In genomic region chr16:13387306-13387705, GRCm38 (mm10) we compare ENCODE assay signal across 23 mouse cellular contexts.
DNase-seq lines count a peak whose midpoint lies in the region; ATAC-seq and TF ChIP-seq lines count a peak whose summit lies in the region.
"Had no signal": no experiment of that assay in that cellular context is flagged by ENCODE, and none has a peak within 500 bp of the region (broad histone marks: within the 10 kb centered on the region; RNA-seq: fewer than 3 reads in every experiment).

No protein-coding gene starts in this region.

- 77% methylated on average over 4 of the region's 4 CpGs for WGBS in kidney, embryonic 16.5 days
- 73% methylated on average over 4 of the region's 4 CpGs for WGBS in lung, adult 2 months

- H3K27ac ChIP-seq in kidney, embryonic 16.5 days (ENCODE audit: low read length), result no peak overlapping the region
- H3K27ac ChIP-seq in brown adipose tissue, adult 24 weeks (replicated peaks; ENCODE audit: low read depth, low read length), result 0 out of 2 replicates have a peak overlapping the region, but pooled peaks have one; percentile 12
- H3K27ac ChIP-seq: embryonic facial prominence, embryonic 12.5 days; forebrain, embryonic 13.5 days; heart, adult 2 months; heart, embryonic 15.5 days; hindbrain, embryonic 13.5 days; limb, embryonic 10.5 days; liver, embryonic 15.5 days had no signal

- no peak overlapping the region for H3K9ac ChIP-seq in kidney, embryonic 16.5 days (replicated peaks; ENCODE audit: low read length)
- H3K9ac ChIP-seq: embryonic facial prominence, embryonic 12.5 days; forebrain, embryonic 13.5 days; heart, embryonic 15.5 days; hindbrain, embryonic 13.5 days; liver, embryonic 15.5 days had no signal

- H3K9me3 ChIP-seq in kidney, embryonic 16.5 days (ENCODE audit: low read length), result no peaks in the 10 kb centered on the region
- H3K9me3 ChIP-seq: embryonic facial prominence, embryonic 12.5 days; forebrain, embryonic 13.5 days; heart, embryonic 15.5 days; hindbrain, embryonic 13.5 days; limb, embryonic 10.5 days; liver, embryonic 15.5 days had no signal

- ATAC-seq in kidney, embryonic 16.5 days (ENCODE audit: low FRiP score, low TSS enrichment), result no peak
- ATAC-seq: forebrain, embryonic 13.5 days had no signal

- peaks cover 37% of the 10 kb centered on the region for H3K36me3 ChIP-seq in kidney, embryonic 16.5 days (ENCODE audit: insufficient read depth, low read length)

- TF ChIP-seq POLR2A in lung, adult 2 months (IDR thresholded peaks at IDR 0.05; ENCODE audit: borderline replicate concordance, extremely low read depth, low read depth, low read length), result no peak

- no peaks in the 10 kb centered on the region for H3K4me1 ChIP-seq in kidney, embryonic 16.5 days (ENCODE audit: insufficient read depth, low read length)
- H3K4me1 ChIP-seq in lung, adult 2 months (ENCODE audit: control insufficient read depth, insufficient read depth, low read length), result peaks cover 14% of the 10 kb centered on the region
- H3K4me1 ChIP-seq in brown adipose tissue, adult 24 weeks (ENCODE audit: control insufficient read depth, insufficient read depth, insufficient read length, low read length), result no peaks in the 10 kb centered on the region
- H3K4me1 ChIP-seq: embryonic facial prominence, embryonic 12.5 days; forebrain, embryonic 13.5 days; heart, embryonic 15.5 days; hindbrain, embryonic 13.5 days; limb, embryonic 10.5 days; liver, embryonic 15.5 days had no signal

- H3K27me3 ChIP-seq in kidney, embryonic 16.5 days (ENCODE audit: insufficient read depth, low read length), result no peaks in the 10 kb centered on the region
- H3K27me3 ChIP-seq: embryonic facial prominence, embryonic 12.5 days; forebrain, embryonic 13.5 days; heart, embryonic 15.5 days; hindbrain, embryonic 13.5 days; liver, embryonic 15.5 days had no signal

- TF ChIP-seq CTCF in lung, adult 2 months (IDR thresholded peaks at IDR 0.05; ENCODE audit: insufficient read depth, low read length), result no peak

- H3K4me3 ChIP-seq in kidney, embryonic 16.5 days (ENCODE audit: low read length), result no peak overlapping the region
- H3K4me3 ChIP-seq in lung, adult 2 months (replicated peaks; ENCODE audit: extremely low read depth, low read depth, low read length), result no peak overlapping the region
- H3K4me3 ChIP-seq in brown adipose tissue, adult 24 weeks (ENCODE audit: insufficient read depth, low read depth, low read length), result no peak overlapping the region
- H3K4me3 ChIP-seq: embryonic facial prominence, embryonic 12.5 days; erythroblast, embryonic 14.5 days; forebrain, embryonic 13.5 days; heart, adult 2 months; heart, embryonic 15.5 days; hindbrain, embryonic 13.5 days; limb, embryonic 10.5 days; liver, embryonic 15.5 days had no signal

- DNase-seq in kidney, adult 9 months, result peak; percentile 12
- DNase-seq in lung, postnatal 10 days, result peak; percentile 26
- DNase-seq in lung, adult 2 months, result no peak
- peak; percentile 11 for DNase-seq in lung, postnatal 36 days
- no peak for DNase-seq in retina, embryonic 14.5 days (ENCODE audit: low spot score)
- DNase-seq: adrenal gland, postnatal 36 days; cerebellum, adult 11-12 months; cerebellum, postnatal 14 days; gastrocnemius, postnatal 10 days; heart, adult 2 months; heart, postnatal 36 days; liver; midbrain, embryonic 14.5 days; right cerebral cortex, postnatal 25 days had no signal

- no peak overlapping the region for H3K4me2 ChIP-seq in kidney, embryonic 16.5 days (replicated peaks; ENCODE audit: low read depth, low read length)
- H3K4me2 ChIP-seq: embryonic facial prominence, embryonic 12.5 days; forebrain, embryonic 13.5 days; heart, embryonic 15.5 days; hindbrain, embryonic 13.5 days; liver, embryonic 15.5 days had no signal

Comparison
In these comparisons a context has a peak if more than half of its experiments do, and no peak if none do; other contexts are left out.
1. DNase-seq: peak in kidney, adult 9 months (single experiment), lung, postnatal 10 days (single experiment) and lung, postnatal 36 days (single experiment); none in lung, adult 2 months (single experiment) and retina, embryonic 14.5 days (single experiment).